Mouse (Mus musculus) embryonic fibroblast, embryonic 13.5 days (primary cell): ENCODE results near the gene Dlg2.

ENCODE experiments used
- CTCF ChIP-seq: IDR thresholded peaks from 2 replicates; pipeline ENCODE4 v1.5.1; 2011; ENCODE audit warnings: mild to moderate bottlenecking, control low read depth, low read length, moderate library complexity, borderline replicate concordance; ENCODE audit not compliant: insufficient read depth
- POLR2A ChIP-seq: IDR thresholded peaks from 2 replicates; pipeline ENCODE4 v1.6.1; 2011; ENCODE audit warnings: low read depth, mild to moderate bottlenecking, control low read depth, low read length, moderate library complexity

GRCm38 (mm10) chr7:92234476-92235202 lies 1758.2 kb downstream of the Dlg2 start:
- TF ChIP-seq CTCF (no peak), POLR2A (no peak)
